8 mouse cellular contexts compared by ENCODE assay signal in genomic region chr15:82236565-82236964, GRCm38 (mm10). TPM values are rescaled to one million over a fixed set of nuclear protein-coding genes. Genes with fewer than 3 reads are reported as not detected.
DNase-seq lines count a peak whose midpoint lies in the region; ATAC-seq lines count a peak whose summit lies in the region.

No protein-coding gene starts in this region.

- 0 out of 2 replicates have a peak, but pooled peaks cover 7% of the 10 kb centered on the region for H3K4me1 ChIP-seq in hindbrain, embryonic 14.5 days (replicated peaks; ENCODE audit: control insufficient read depth, insufficient read depth, low read length)

- H3K27ac ChIP-seq in hindbrain, embryonic 14.5 days: no peak overlapping the region

- peak; percentile 86 for DNase-seq in MN1 (ENCODE audit: low spot score)
- peak; percentile 95 for DNase-seq in cerebellum, adult 9-10 months
- DNase-seq in frontal cortex, adult 2 months (ENCODE audit: extremely low spot score in 1 of 2, low spot score in 1 of 2): peak; percentile 62 to 94
- DNase-seq in hindbrain, embryonic 14.5 days (ENCODE audit: low spot score): peak; percentile 89
- peak; percentile 85 to 88 for DNase-seq in layer of hippocampus, postnatal 14 days (ENCODE audit: low spot score in 2 of 2)
- peak; percentile 82 for DNase-seq in lung, postnatal 10 days
- peak; percentile 57 for DNase-seq in retina, adult 2 months (ENCODE audit: low read depth, low spot score)
- peak; percentile 87 for DNase-seq in thymus, postnatal 25 days

- H3K9me3 ChIP-seq in hindbrain, embryonic 14.5 days (ENCODE audit: control insufficient read depth, low read length): no peaks in the 10 kb centered on the region

- no peak overlapping the region for H3K9ac ChIP-seq in hindbrain, embryonic 14.5 days

- H3K4me3 ChIP-seq in hindbrain, embryonic 14.5 days (replicated peaks; ENCODE audit: low read length): no peak overlapping the region

- no peak overlapping the region for H3K4me2 ChIP-seq in hindbrain, embryonic 14.5 days (replicated peaks)

- H3K36me3 ChIP-seq in hindbrain, embryonic 14.5 days (replicated peaks; ENCODE audit: control insufficient read depth, insufficient read depth): no peaks in the 10 kb centered on the region

- no peaks in the 10 kb centered on the region for H3K27me3 ChIP-seq in hindbrain, embryonic 14.5 days (ENCODE audit: control insufficient read depth, insufficient read depth, low read length)

- WGBS in hindbrain, embryonic 14.5 days: 22% methylated on average over 5 of the region's 5 CpGs

- peak; percentile 80; the same call in 1 of the 2 replicates for ATAC-seq in hindbrain, embryonic 14.5 days (ENCODE audit: low FRiP score)

RNA-seq across cellular contexts. Expression of gene Cenpm, which starts 8.0 kb away (rescaled TPM):
- 6.4 and 9.1 TPM in 2 replicates for polyA plus RNA-seq in frontal cortex, adult 2 months (2012; rRNA removed)
- 17.0 and 18.0 TPM in 2 replicates for polyA plus RNA-seq in hindbrain, embryonic 14.5 days (2014; fragmentation: Nextera tagmentation; extraction: Ambion mirVana)
- total RNA-seq in layer of hippocampus, postnatal 14 days (2021): 1 to 10 TPM; 5.1 to 5.3 TPM

RNA-seq across cellular contexts. Expression of gene Tnfrsf13c, which starts 12.4 kb away (rescaled TPM):
- polyA plus RNA-seq in frontal cortex, adult 2 months (2012; rRNA removed): 1.4 and 2.6 TPM in 2 replicates
- polyA plus RNA-seq in hindbrain, embryonic 14.5 days (2014; fragmentation: Nextera tagmentation; extraction: Ambion mirVana): 0.51 and 0.68 TPM in 2 replicates
- under 1 TPM; 0.36 to 0.41 TPM for total RNA-seq in layer of hippocampus, postnatal 14 days (2021)

RNA-seq across cellular contexts. Expression of gene 1500009C09Rik, which starts 15.6 kb away (rescaled TPM):
- 176 and 182 TPM in 2 replicates for polyA plus RNA-seq in frontal cortex, adult 2 months (2012; rRNA removed)
- polyA plus RNA-seq in hindbrain, embryonic 14.5 days (2014; fragmentation: Nextera tagmentation; extraction: Ambion mirVana): 10.2 and 13.2 TPM in 2 replicates
- total RNA-seq in layer of hippocampus, postnatal 14 days (2021): 10 to 100 TPM; 89.4 to 94.8 TPM

RNA-seq across cellular contexts. Expression of gene Shisa8, which starts 23.9 kb away (rescaled TPM):
- polyA plus RNA-seq in frontal cortex, adult 2 months (2012; rRNA removed): 57.1 and 79.6 TPM in 2 replicates
- 3.4 and 6.3 TPM in 2 replicates for polyA plus RNA-seq in hindbrain, embryonic 14.5 days (2014; fragmentation: Nextera tagmentation; extraction: Ambion mirVana)
- 1 to 10 TPM; 2.5 to 3.1 TPM for total RNA-seq in layer of hippocampus, postnatal 14 days (2021)

RNA-seq across cellular contexts. Expression of gene Sept3, which starts 38.1 kb away (rescaled TPM):
- polyA plus RNA-seq in frontal cortex, adult 2 months (2012; rRNA removed): 344 and 374 TPM in 2 replicates
- polyA plus RNA-seq in hindbrain, embryonic 14.5 days (2014; fragmentation: Nextera tagmentation; extraction: Ambion mirVana): 375 and 410 TPM in 2 replicates
- 100 to 1,000 TPM; 583 to 613 TPM for total RNA-seq in layer of hippocampus, postnatal 14 days (2021)

Comparison
In these comparisons a context has a peak if more than half of its experiments do, and no peak if none do; other contexts are left out.
1. RNA of gene 1500009C09Rik, which starts 15.6 kb away (polyA plus RNA-seq): 176 to 182 TPM in frontal cortex, adult 2 months; 10.2 to 13.2 TPM in hindbrain, embryonic 14.5 days; every median in the first group is over 10 times any median in the second.
2. Peak in every context shown above with its lines, with median percentiles within 50 percentile points of each other: DNase-seq.